Mouse (Mus musculus): Measurements from ENCODE around the gene Mief2.

DNA sequence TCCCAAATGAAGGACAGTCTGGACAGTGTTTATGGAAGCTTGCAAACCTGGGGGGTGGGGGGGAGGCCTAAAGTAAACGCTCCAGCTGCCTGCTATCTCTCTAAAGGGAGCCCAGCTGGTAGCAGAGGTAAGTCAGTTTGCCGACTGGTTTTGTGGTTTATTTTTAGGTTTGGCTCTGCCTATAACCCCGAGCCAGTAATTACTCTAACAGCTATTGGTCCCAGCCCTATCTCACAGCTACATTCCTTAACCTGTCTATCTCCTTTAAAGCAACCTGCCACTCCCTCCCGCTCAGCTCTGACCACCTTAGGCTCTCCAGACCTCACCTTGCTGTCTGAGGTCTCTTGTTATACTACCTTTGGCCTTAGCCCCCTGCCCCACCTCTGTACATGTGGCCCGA, 8.9 kb upstream of the Mief2 start:
- no peak for TF ChIP-seq CTCF (IDR thresholded peaks at IDR 0.05; ENCODE audit: extremely low read depth, insufficient read depth, insufficient read length, insufficient replicate concordance)
- no peak for TF ChIP-seq POLR2A (IDR thresholded peaks at IDR 0.05; ENCODE audit: low read depth, low read length)
